Mouse (Mus musculus): ENCODE measurements at regions not wholly inside any gene's neighbourhood (a gene's known extent, or its start where the extent isn't known, plus 50 kb on each side); places are given as distances from the start of the nearest gene placed in this dataset.

- TF ChIP-seq CTCF (IDR thresholded peaks at IDR 0.05; ENCODE audit: insufficient read depth, low read length): no peak
- TF ChIP-seq POLR2A (IDR thresholded peaks at IDR 0.05; ENCODE audit: borderline replicate concordance, extremely low read depth, low read depth, low read length): no peak
These were observed 172.8 kb upstream of the 2610301B20Rik start for GRCm38 (mm10) chr4:10701479-10701878.

All from lung, adult 2 months (tissue).